Mouse (Mus musculus) gastrocnemius, postnatal 25 days (tissue): Measurements from ENCODE around the gene Pthlh. TPM values are rescaled to one million over a fixed set of nuclear protein-coding genes. Genes with fewer than 3 reads are reported as not detected.

Experiments
- total RNA-seq, 2 experiments: library from RNA; stranded (reverse); gene quantifications; 1 replicate in 1 of 2; 2 replicates in 1 of 2; pipeline ENCODE4 v1.2.3; 2021

Pthlh gene
- total RNA-seq, 2 experiments from 2014 or later = 0.88 to 1.6 TPM

Other genes with a start within 250 kb of the Pthlh start
- gene Rep15, start 231.6 kb downstream of the Pthlh start, total RNA-seq = under 1 TPM; 0.54 to 0.59 TPM
- gene Mrps35, start 221.4 kb downstream of the Pthlh start, total RNA-seq = 10 to 100 TPM; 51.7 to 59.4 TPM
- not detected for gene Mansc4, start 177.2 kb downstream of the Pthlh start, total RNA-seq
- gene Klhl42, start 172.8 kb downstream of the Pthlh start, total RNA-seq = 1 to 10 TPM; 2.3 to 2.4 TPM
- 10 to 100 TPM; 63.9 to 68.2 TPM for gene Ccdc91, start 211.6 kb upstream of the Pthlh start, total RNA-seq